Comparison of ENCODE assay signal across 23 mouse cellular contexts in genomic region chr1:12285551-12285950, GRCm38 (mm10).
DNase-seq lines count a peak whose midpoint lies in the region; ATAC-seq and TF ChIP-seq lines count a peak whose summit lies in the region.
"Had no signal": no experiment of that assay in that cellular context is flagged by ENCODE, and none has a peak within 500 bp of the region (broad histone marks: within the 10 kb centered on the region; RNA-seq: fewer than 3 reads in every experiment).

No protein-coding gene starts in this region.

- H3K9me3 ChIP-seq in intestine, embryonic 14.5 days (ENCODE audit: control insufficient read depth, low read length) = 0 out of 2 replicates have a peak, but pooled peaks cover 2% of the 10 kb centered on the region
- H3K9me3 ChIP-seq in intestine, embryonic 16.5 days (ENCODE audit: control insufficient read depth, low read length) = no peaks in the 10 kb centered on the region
- no peaks in the 10 kb centered on the region for H3K9me3 ChIP-seq in liver, postnatal 0 days (ENCODE audit: low read length)
- no peaks in the 10 kb centered on the region for H3K9me3 ChIP-seq in embryonic facial prominence, embryonic 12.5 days
- H3K9me3 ChIP-seq in stomach, embryonic 15.5 days = no peaks in the 10 kb centered on the region
- H3K9me3 ChIP-seq in hindbrain, embryonic 10.5 days = no peaks in the 10 kb centered on the region
- H3K9me3 ChIP-seq: forebrain, embryonic 15.5 days; hindbrain, embryonic 13.5 days; liver, embryonic 12.5 days; midbrain, embryonic 15.5 days; neural tube, embryonic 13.5 days had no signal

- H3K4me2 ChIP-seq in intestine, embryonic 14.5 days (ENCODE audit: low read length) = no peak overlapping the region
- H3K4me2 ChIP-seq in intestine, embryonic 16.5 days (ENCODE audit: low read depth, low read length) = no peak overlapping the region
- H3K4me2 ChIP-seq in liver, postnatal 0 days (ENCODE audit: low read depth, low read length) = no peak overlapping the region
- no peak overlapping the region for H3K4me2 ChIP-seq in embryonic facial prominence, embryonic 12.5 days (replicated peaks)
- no peak overlapping the region for H3K4me2 ChIP-seq in stomach, embryonic 15.5 days
- H3K4me2 ChIP-seq: forebrain, embryonic 15.5 days; heart, embryonic 12.5 days; hindbrain, embryonic 13.5 days; liver, embryonic 12.5 days; midbrain, embryonic 15.5 days; neural tube, embryonic 13.5 days had no signal

- TF ChIP-seq POLR2A in liver, adult 2 months (IDR thresholded peaks at IDR 0.05; ENCODE audit: extremely low read depth, insufficient read depth, low read length) = no peak

- no peaks in the 10 kb centered on the region for H3K36me3 ChIP-seq in intestine, embryonic 14.5 days (ENCODE audit: control insufficient read depth, insufficient read depth, low read length)
- no peaks in the 10 kb centered on the region for H3K36me3 ChIP-seq in intestine, embryonic 16.5 days (ENCODE audit: control insufficient read depth, insufficient read depth, low read length)
- H3K36me3 ChIP-seq in liver, adult 2 months (ENCODE audit: control insufficient read depth, insufficient read depth, low read length) = no peaks in the 10 kb centered on the region
- no peaks in the 10 kb centered on the region for H3K36me3 ChIP-seq in liver, postnatal 0 days (replicated peaks; ENCODE audit: insufficient read depth, low read length)
- H3K36me3 ChIP-seq in embryonic facial prominence, embryonic 12.5 days = no peaks in the 10 kb centered on the region
- no peaks in the 10 kb centered on the region for H3K36me3 ChIP-seq in stomach, embryonic 15.5 days
- H3K36me3 ChIP-seq in hindbrain, embryonic 10.5 days = no peaks in the 10 kb centered on the region
- H3K36me3 ChIP-seq: forebrain, embryonic 15.5 days; heart, embryonic 12.5 days; hindbrain, embryonic 13.5 days; liver, embryonic 12.5 days; midbrain, embryonic 15.5 days; neural tube, embryonic 13.5 days had no signal

- WGBS in intestine, embryonic 14.5 days = 41% methylated on average over 6 of the region's 6 CpGs
- 47% methylated on average over 6 of the region's 6 CpGs for WGBS in intestine, embryonic 16.5 days
- 68% methylated on average over 6 of the region's 6 CpGs for WGBS in liver, adult 2 months
- WGBS in liver, postnatal 0 days (ENCODE audit: insufficient replicate concordance) = 57% methylated on average over 6 of the region's 6 CpGs
- 31% methylated on average over 6 of the region's 6 CpGs for WGBS in embryonic facial prominence, embryonic 12.5 days
- WGBS in stomach, embryonic 15.5 days = 40% methylated on average over 6 of the region's 6 CpGs
- WGBS in hindbrain, embryonic 10.5 days = 64% methylated on average over 6 of the region's 6 CpGs

- H3K4me3 ChIP-seq in intestine, embryonic 14.5 days (ENCODE audit: low read depth, low read length) = no peak overlapping the region
- H3K4me3 ChIP-seq in intestine, embryonic 16.5 days (ENCODE audit: low read length) = no peak overlapping the region
- no peak overlapping the region for H3K4me3 ChIP-seq in liver, adult 2 months (ENCODE audit: insufficient read depth, low read depth, low read length)
- H3K4me3 ChIP-seq in liver, postnatal 0 days (ENCODE audit: low read depth, low read length) = no peak overlapping the region
- no peak overlapping the region for H3K4me3 ChIP-seq in embryonic facial prominence, embryonic 12.5 days
- H3K4me3 ChIP-seq in stomach, embryonic 15.5 days (replicated peaks) = no peak overlapping the region
- H3K4me3 ChIP-seq in hindbrain, embryonic 10.5 days = no peak overlapping the region
- H3K4me3 ChIP-seq: forebrain, embryonic 15.5 days; heart, embryonic 12.5 days; hindbrain, embryonic 13.5 days; liver, embryonic 12.5 days; midbrain, embryonic 15.5 days; neural tube, embryonic 13.5 days had no signal

- H3K9ac ChIP-seq in intestine, embryonic 14.5 days (ENCODE audit: low read length) = no peak overlapping the region
- H3K9ac ChIP-seq in intestine, embryonic 16.5 days (ENCODE audit: low read depth, low read length) = no peak overlapping the region
- H3K9ac ChIP-seq in liver, adult 2 months (ENCODE audit: low read depth, low read length) = no peak overlapping the region
- no peak overlapping the region for H3K9ac ChIP-seq in liver, postnatal 0 days (replicated peaks)
- H3K9ac ChIP-seq in embryonic facial prominence, embryonic 12.5 days = no peak overlapping the region
- no peak overlapping the region for H3K9ac ChIP-seq in stomach, embryonic 15.5 days
- H3K9ac ChIP-seq: forebrain, embryonic 15.5 days; heart, embryonic 12.5 days; hindbrain, embryonic 13.5 days; liver, embryonic 12.5 days; midbrain, embryonic 15.5 days; neural tube, embryonic 13.5 days had no signal

- H3K27ac ChIP-seq in intestine, embryonic 14.5 days (ENCODE audit: low read depth) = peak overlapping the region; percentile 57; the same call in 1 of the 2 replicates
- no peak overlapping the region for H3K27ac ChIP-seq in intestine, embryonic 16.5 days (ENCODE audit: low read length)
- no peak overlapping the region for H3K27ac ChIP-seq in liver, adult 2 months (replicated peaks; ENCODE audit: insufficient read depth, low read depth, low read length)
- H3K27ac ChIP-seq in liver, postnatal 0 days (ENCODE audit: low read depth) = no peak overlapping the region
- H3K27ac ChIP-seq in embryonic facial prominence, embryonic 12.5 days = no peak overlapping the region
- H3K27ac ChIP-seq in stomach, embryonic 15.5 days = 0 out of 2 replicates have a peak overlapping the region, but pooled peaks have one; percentile 2
- H3K27ac ChIP-seq in hindbrain, embryonic 10.5 days = no peak overlapping the region
- H3K27ac ChIP-seq: forebrain, embryonic 15.5 days; hindbrain, embryonic 13.5 days; liver, embryonic 12.5 days; midbrain, embryonic 15.5 days; neural tube, embryonic 13.5 days had no signal

- peaks cover 7% of the 10 kb centered on the region; the same call in 1 of the 2 replicates for H3K4me1 ChIP-seq in intestine, embryonic 14.5 days (replicated peaks; ENCODE audit: control insufficient read depth, insufficient read depth, low read length)
- no peaks in the 10 kb centered on the region for H3K4me1 ChIP-seq in intestine, embryonic 16.5 days (ENCODE audit: control insufficient read depth, insufficient read depth, low read length)
- no peaks in the 10 kb centered on the region for H3K4me1 ChIP-seq in liver, adult 2 months (ENCODE audit: control insufficient read depth, insufficient read depth, low read length)
- H3K4me1 ChIP-seq in liver, postnatal 0 days (ENCODE audit: insufficient read depth) = no peaks in the 10 kb centered on the region
- no peaks in the 10 kb centered on the region for H3K4me1 ChIP-seq in embryonic facial prominence, embryonic 12.5 days
- H3K4me1 ChIP-seq in stomach, embryonic 15.5 days = no peaks in the 10 kb centered on the region
- no peaks in the 10 kb centered on the region for H3K4me1 ChIP-seq in hindbrain, embryonic 10.5 days (replicated peaks)
- H3K4me1 ChIP-seq: forebrain, embryonic 15.5 days; heart, embryonic 12.5 days; hindbrain, embryonic 13.5 days; liver, embryonic 12.5 days; midbrain, embryonic 15.5 days; neural tube, embryonic 13.5 days had no signal

- DNase-seq in intestine, embryonic 14.5 days (ENCODE audit: low spot score) = no peak
- peak; percentile 40 for DNase-seq in liver, adult 2 months (ENCODE audit: extremely low read depth, low read depth, low spot score)
- no peak for DNase-seq in liver, postnatal 0 days
- DNase-seq in hindbrain, embryonic 10.5 days (ENCODE audit: low spot score) = no peak
- no peak for DNase-seq in right cerebral cortex, postnatal 25 days
- DNase-seq: cerebellum, adult 9-10 months; gastrocnemius, postnatal 25 days; heart, postnatal 14 days; kidney, postnatal 10 days; lung, adult 2 months; lung, postnatal 4 days; retina, postnatal 1 day; thymus, adult 2 months; thymus, postnatal 4 days had no signal

- no peaks in the 10 kb centered on the region for H3K79me2 ChIP-seq in liver, adult 2 months (ENCODE audit: control insufficient read depth, insufficient read depth, low read length)

- H3K27me3 ChIP-seq in intestine, embryonic 14.5 days (replicated peaks; ENCODE audit: control insufficient read depth, insufficient read depth, low read length) = no peaks in the 10 kb centered on the region
- no peaks in the 10 kb centered on the region for H3K27me3 ChIP-seq in intestine, embryonic 16.5 days (replicated peaks; ENCODE audit: control insufficient read depth, insufficient read depth, low read length)
- no peaks in the 10 kb centered on the region for H3K27me3 ChIP-seq in liver, adult 2 months (ENCODE audit: control insufficient read depth, insufficient read depth, low read length)
- H3K27me3 ChIP-seq in liver, postnatal 0 days (ENCODE audit: insufficient read depth, low read length) = no peaks in the 10 kb centered on the region
- no peaks in the 10 kb centered on the region for H3K27me3 ChIP-seq in embryonic facial prominence, embryonic 12.5 days
- no peaks in the 10 kb centered on the region for H3K27me3 ChIP-seq in stomach, embryonic 15.5 days (replicated peaks)
- H3K27me3 ChIP-seq in hindbrain, embryonic 10.5 days (ENCODE audit: insufficient read depth, poor library complexity, severe bottlenecking) = no peaks in the 10 kb centered on the region
- H3K27me3 ChIP-seq: forebrain, embryonic 15.5 days; heart, embryonic 12.5 days; hindbrain, embryonic 13.5 days; liver, embryonic 12.5 days; midbrain, embryonic 15.5 days; neural tube, embryonic 13.5 days had no signal

- TF ChIP-seq EP300 in liver, postnatal 0 days (IDR thresholded peaks at IDR 0.05; ENCODE audit: low read depth) = no peak

- ATAC-seq in intestine, embryonic 14.5 days (replicated peaks; ENCODE audit: low FRiP score, low TSS enrichment, low read depth) = no peak
- no peak for ATAC-seq in intestine, embryonic 16.5 days
- ATAC-seq in liver, postnatal 0 days = no peak
- ATAC-seq in embryonic facial prominence, embryonic 12.5 days (ENCODE audit: insufficient number of reproducible peaks, insufficient read depth, low FRiP score, low TSS enrichment) = peak; percentile 82
- ATAC-seq in stomach, embryonic 15.5 days (ENCODE audit: insufficient read depth, low FRiP score, low read depth) = no peak
- ATAC-seq: forebrain, embryonic 15.5 days; liver, embryonic 12.5 days; midbrain, embryonic 15.5 days had no signal

- TF ChIP-seq CTCF in liver, adult 2 months (IDR thresholded peaks at IDR 0.05; ENCODE audit: low read depth, low read length) = no peak
- TF ChIP-seq CTCF in liver, postnatal 0 days (IDR thresholded peaks at IDR 0.05; ENCODE audit: low read depth) = no peak

Comparison
In these comparisons a context has a peak if more than half of its experiments do, and no peak if none do; other contexts are left out.
1. H3K27ac ChIP-seq: peak in intestine, embryonic 14.5 days (single experiment) and stomach, embryonic 15.5 days (single experiment); none in intestine, embryonic 16.5 days (single experiment), liver, adult 2 months (single experiment), liver, postnatal 0 days (single experiment), embryonic facial prominence, embryonic 12.5 days (single experiment) and hindbrain, embryonic 10.5 days (single experiment).